Mouse (Mus musculus): ENCODE results near the gene Ilf2. TPM values are rescaled to one million over a fixed set of nuclear protein-coding genes. Genes with fewer than 3 reads are reported as not detected.

Ilf2 gene
- polyA plus RNA-seq (2014; fragmentation: Nextera tagmentation; extraction: Ambion mirVana) = 262 and 269 TPM in 2 replicates

GRCm38 (mm10) chr3:90475831-90476611 is at the start of gene Ilf2:
Gene Ilf2 (plus strand): TSS chr3:90476126.
- Histone ChIP-seq H3K9ac (replicated peaks; ENCODE audit: low read depth, low read length) (peak within 1 kb of the TSS; percentile 88), H3K36me3 (ENCODE audit: control insufficient read depth, insufficient read depth, low read length) (peaks cover 16% of the 10 kb centered on the region), H3K27ac (ENCODE audit: low read depth, low read length) (peak within 1 kb of the TSS; percentile 91), H3K4me3 (ENCODE audit: low read depth, low read length) (peak within 1 kb of the TSS; percentile 71), H3K4me1 (ENCODE audit: control insufficient read depth, insufficient read depth, low read length) (peaks cover 6% of the 10 kb centered on the region; the same call in 1 of the 2 replicates), H3K9me3 (ENCODE audit: control insufficient read depth, low read length) (no peaks in the 10 kb centered on the region), H3K4me2 (ENCODE audit: low read depth, low read length) (peak within 1 kb of the TSS; percentile 67), H3K27me3 (ENCODE audit: control insufficient read depth, insufficient read depth, low read length) (no peaks in the 10 kb centered on the region)
- under 1% methylated on average over 45 of the region's 45 CpGs for WGBS
- peak; percentile 99 for ATAC-seq (ENCODE audit: low read depth)

GRCm38 (mm10) chr3:90427574-90427973 is 48.4 kb upstream of the Ilf2 start:
- Histone ChIP-seq H3K9me3 (ENCODE audit: control insufficient read depth, low read length) (no peaks in the 10 kb centered on the region), H3K9ac (replicated peaks; ENCODE audit: low read depth, low read length) (no peak overlapping the region), H3K27ac (ENCODE audit: low read depth, low read length) (no peak overlapping the region), H3K27me3 (ENCODE audit: control insufficient read depth, insufficient read depth, low read length) (no peaks in the 10 kb centered on the region), H3K4me3 (ENCODE audit: low read depth, low read length) (no peak overlapping the region), H3K36me3 (ENCODE audit: control insufficient read depth, insufficient read depth, low read length) (peaks cover 13% of the 10 kb centered on the region), H3K4me1 (ENCODE audit: control insufficient read depth, insufficient read depth, low read length) (peaks cover 14% of the 10 kb centered on the region), H3K4me2 (ENCODE audit: low read depth, low read length) (no peak overlapping the region)
- ATAC-seq (ENCODE audit: low read depth) = no peak
- WGBS = 85% methylated on average over 1 of the region's 1 CpGs

- ATAC-seq (ENCODE audit: low read depth) = no peak
Observed at GRCm38 (mm10) chr3:90428186-90428585, 47.7 kb upstream of the Ilf2 start.

GRCm38 (mm10) chr3:90429576-90429975 is 46.4 kb upstream of the Ilf2 start:
- no peak for ATAC-seq (ENCODE audit: low read depth)
- Histone ChIP-seq H3K9me3 (ENCODE audit: control insufficient read depth, low read length) (no peaks in the 10 kb centered on the region), H3K4me3 (ENCODE audit: low read depth, low read length) (no peak overlapping the region), H3K36me3 (ENCODE audit: control insufficient read depth, insufficient read depth, low read length) (no peaks in the 10 kb centered on the region), H3K4me2 (ENCODE audit: low read depth, low read length) (no peak overlapping the region), H3K27me3 (ENCODE audit: control insufficient read depth, insufficient read depth, low read length) (no peaks in the 10 kb centered on the region), H3K9ac (replicated peaks; ENCODE audit: low read depth, low read length) (no peak overlapping the region), H3K27ac (ENCODE audit: low read depth, low read length) (no peak overlapping the region), H3K4me1 (ENCODE audit: control insufficient read depth, insufficient read depth, low read length) (peaks cover 17% of the 10 kb centered on the region)
- 80% methylated on average over 3 of the region's 3 CpGs for WGBS

More at GRCm38 (mm10) chr3:90428186-90428585, 47.7 kb upstream of the Ilf2 start:
- H3K27ac ChIP-seq (ENCODE audit: low read depth, low read length) = no peak overlapping the region
- H3K4me2 ChIP-seq (ENCODE audit: low read depth, low read length) = no peak overlapping the region
- peaks cover 6% of the 10 kb centered on the region; the same call in 1 of the 2 replicates for H3K36me3 ChIP-seq (ENCODE audit: control insufficient read depth, insufficient read depth, low read length)
- no peak overlapping the region for H3K9ac ChIP-seq (replicated peaks; ENCODE audit: low read depth, low read length)
- H3K27me3 ChIP-seq (ENCODE audit: control insufficient read depth, insufficient read depth, low read length) = no peaks in the 10 kb centered on the region
- peaks cover 14% of the 10 kb centered on the region for H3K4me1 ChIP-seq (ENCODE audit: control insufficient read depth, insufficient read depth, low read length)
- no peaks in the 10 kb centered on the region for H3K9me3 ChIP-seq (ENCODE audit: control insufficient read depth, low read length)
- H3K4me3 ChIP-seq (ENCODE audit: low read depth, low read length) = no peak overlapping the region
- WGBS = 86% methylated on average over 6 of the region's 6 CpGs

GRCm38 (mm10) chr3:90432348-90432747 is 43.6 kb upstream of the Ilf2 start:
- H3K27me3 ChIP-seq (ENCODE audit: control insufficient read depth, insufficient read depth, low read length) = no peaks in the 10 kb centered on the region
- H3K9me3 ChIP-seq (ENCODE audit: control insufficient read depth, low read length) = no peaks in the 10 kb centered on the region
- H3K9ac ChIP-seq (replicated peaks; ENCODE audit: low read depth, low read length) = peak overlapping the region; percentile 80
- 13% methylated on average over 2 of the region's 2 CpGs for WGBS
- H3K36me3 ChIP-seq (ENCODE audit: control insufficient read depth, insufficient read depth, low read length) = no peaks in the 10 kb centered on the region
- H3K4me2 ChIP-seq (ENCODE audit: low read depth, low read length) = peak overlapping the region; percentile 93
- no peak for ATAC-seq (ENCODE audit: low read depth)
- H3K27ac ChIP-seq (ENCODE audit: low read depth, low read length) = peak overlapping the region; percentile 87
- H3K4me3 ChIP-seq (ENCODE audit: low read depth, low read length) = peak overlapping the region; percentile 66
- peaks cover 17% of the 10 kb centered on the region for H3K4me1 ChIP-seq (ENCODE audit: control insufficient read depth, insufficient read depth, low read length)

- H3K36me3 ChIP-seq (ENCODE audit: control insufficient read depth, insufficient read depth, low read length) = no peaks in the 10 kb centered on the region
- peaks cover 17% of the 10 kb centered on the region for H3K4me1 ChIP-seq (ENCODE audit: control insufficient read depth, insufficient read depth, low read length)
- ATAC-seq (ENCODE audit: low read depth) = peak; percentile 41
- H3K9ac ChIP-seq (replicated peaks; ENCODE audit: low read depth, low read length) = peak overlapping the region; percentile 80
- no peaks in the 10 kb centered on the region for H3K9me3 ChIP-seq (ENCODE audit: control insufficient read depth, low read length)
- 0% methylated on average over 12 of the region's 12 CpGs for WGBS
- H3K27me3 ChIP-seq (ENCODE audit: control insufficient read depth, insufficient read depth, low read length) = no peaks in the 10 kb centered on the region
- peak overlapping the region; percentile 93 for H3K4me2 ChIP-seq (ENCODE audit: low read depth, low read length)
- H3K27ac ChIP-seq (ENCODE audit: low read depth, low read length) = peak overlapping the region; percentile 87
- H3K4me3 ChIP-seq (ENCODE audit: low read depth, low read length) = peak overlapping the region; percentile 66
Observed at GRCm38 (mm10) chr3:90432811-90433219, 43.1 kb upstream of the Ilf2 start.

GRCm38 (mm10) chr3:90433381-90434020 is 42.4 kb upstream of the Ilf2 start, which contains the start of gene Ints3:
Gene Ints3 (minus strand): TSS chr3:90433622.
- no peaks in the 10 kb centered on the region for H3K9me3 ChIP-seq (ENCODE audit: control insufficient read depth, low read length)
- H3K27ac ChIP-seq (ENCODE audit: low read depth, low read length) = peak within 1 kb of the TSS; percentile 87
- WGBS = under 1% methylated on average over 52 of the region's 52 CpGs
- H3K36me3 ChIP-seq (ENCODE audit: control insufficient read depth, insufficient read depth, low read length) = no peaks in the 10 kb centered on the region
- peak within 1 kb of the TSS; percentile 66 for H3K4me3 ChIP-seq (ENCODE audit: low read depth, low read length)
- ATAC-seq (ENCODE audit: low read depth) = peak; percentile 99
- peaks cover 17% of the 10 kb centered on the region for H3K4me1 ChIP-seq (ENCODE audit: control insufficient read depth, insufficient read depth, low read length)
- peak within 1 kb of the TSS; percentile 80 for H3K9ac ChIP-seq (replicated peaks; ENCODE audit: low read depth, low read length)
- peak within 1 kb of the TSS; percentile 93 for H3K4me2 ChIP-seq (ENCODE audit: low read depth, low read length)
- H3K27me3 ChIP-seq (ENCODE audit: control insufficient read depth, insufficient read depth, low read length) = no peaks in the 10 kb centered on the region

GRCm38 (mm10) chr3:90434073-90434730 is 41.7 kb upstream of the Ilf2 start:
- H3K9me3 ChIP-seq (ENCODE audit: control insufficient read depth, low read length) = no peaks in the 10 kb centered on the region
- H3K4me2 ChIP-seq (ENCODE audit: low read depth, low read length) = peak overlapping the region; percentile 93
- WGBS = 60% methylated on average over 11 of the region's 11 CpGs
- ATAC-seq (ENCODE audit: low read depth) = no peak
- H3K4me3 ChIP-seq (ENCODE audit: low read depth, low read length) = peak overlapping the region; percentile 66
- H3K4me1 ChIP-seq (ENCODE audit: control insufficient read depth, insufficient read depth, low read length) = peaks cover 17% of the 10 kb centered on the region
- peak overlapping the region; percentile 87; the same call in 1 of the 2 replicates for H3K27ac ChIP-seq (ENCODE audit: low read depth, low read length)
- no peak overlapping the region for H3K9ac ChIP-seq (replicated peaks; ENCODE audit: low read depth, low read length)
- H3K36me3 ChIP-seq (ENCODE audit: control insufficient read depth, insufficient read depth, low read length) = no peaks in the 10 kb centered on the region
- H3K27me3 ChIP-seq (ENCODE audit: control insufficient read depth, insufficient read depth, low read length) = no peaks in the 10 kb centered on the region
